Mouse (Mus musculus) hindbrain, embryonic 15.5 days (tissue): Measurements from ENCODE around the gene Vti1a. TPM values are rescaled to one million over a fixed set of nuclear protein-coding genes. Genes with fewer than 3 reads are reported as not detected.

Source experiments
- ATAC-seq: fragments of 200-750 bp; cut with Nextera tagmentation; 2 replicates; pipeline ENCODE4 v1.8.0; 2017; ENCODE audit warnings: low read depth, moderate number of reproducible peaks, moderate TSS enrichment; ENCODE audit not compliant: low FRiP score
- H3K27ac ChIP-seq: fragments of 300-500 bp; sonication (generic); replicated peaks from 2 replicates; pipeline ENCODE4 v1.5.1; 2015; ENCODE audit warnings: mild to moderate bottlenecking, inconsistent platforms
- H3K27me3 ChIP-seq: fragments of 300-500 bp; sonication (generic); 2 replicates; pipeline ENCODE4 v1.6.1; 2015; ENCODE audit warnings: control low read depth, inconsistent platforms
- H3K36me3 ChIP-seq: fragments of 300-500 bp; sonication (generic); 2 replicates; pipeline ENCODE4 v1.6.1; 2015; ENCODE audit warnings: control low read depth, inconsistent platforms
- H3K4me1 ChIP-seq: fragments of 300-500 bp; sonication (generic); replicated peaks from 2 replicates; pipeline ENCODE4 v1.6.1; 2015; ENCODE audit warnings: control low read depth, inconsistent platforms
- H3K4me2 ChIP-seq: fragments of 300-500 bp; sonication (generic); 2 replicates; pipeline ENCODE4 v1.6.1; 2015; ENCODE audit warnings: moderate library complexity, mild to moderate bottlenecking, inconsistent platforms
- H3K4me3 ChIP-seq: fragments of 300-500 bp; sonication (generic); 2 replicates; pipeline ENCODE4 v1.5.1; 2015; ENCODE audit warnings: mild to moderate bottlenecking, inconsistent platforms
- H3K9ac ChIP-seq: fragments of 300-500 bp; sonication (generic); 2 replicates; pipeline ENCODE4 v1.6.1; 2015; ENCODE audit warnings: inconsistent platforms
- H3K9me3 ChIP-seq: fragments of 300-500 bp; sonication (generic); 2 replicates; pipeline ENCODE4 v1.6.1; 2016; ENCODE audit warnings: control low read depth, inconsistent platforms
- WGBS: fragments of 180-500 bp; shearing (Covaris S2); methylation state at CpG from one replicate; pipeline ENCODE4 v1.1.7; 2015; 5-methylcytosine and 5-hydroxymethylcytosine counted together
- polyA plus RNA-seq: library from polyadenylated mRNA; unstranded; fragments of >200 nt; fragmentation: Nextera tagmentation; extraction: Ambion mirVana; gene quantifications from 2 replicates; pipeline ENCODE4 v1.2.1, GENCODE M21; 2015

The Vti1a gene
- polyA plus RNA-seq, 1 experiment from 2014 or later, result 35.6 TPM

GRCm38 (mm10) chr19:55316901-55317300 lies 806 bp downstream of the Vti1a start:
- peak overlapping the region; percentile 87 for H3K4me2 ChIP-seq
- H3K4me1 ChIP-seq, result peaks cover 35% of the 10 kb centered on the region
- ATAC-seq, result no peak
- H3K9ac ChIP-seq, result no peak overlapping the region
- H3K9me3 ChIP-seq, result no peaks in the 10 kb centered on the region
- H3K27ac ChIP-seq, result no peak overlapping the region
- H3K4me3 ChIP-seq, result peak overlapping the region; percentile 62
- WGBS, result 63% methylated on average over 10 of the region's 10 CpGs
- peaks cover 2% of the 10 kb centered on the region; the same call in 1 of the 2 replicates for H3K36me3 ChIP-seq
- no peaks in the 10 kb centered on the region for H3K27me3 ChIP-seq

DNA sequence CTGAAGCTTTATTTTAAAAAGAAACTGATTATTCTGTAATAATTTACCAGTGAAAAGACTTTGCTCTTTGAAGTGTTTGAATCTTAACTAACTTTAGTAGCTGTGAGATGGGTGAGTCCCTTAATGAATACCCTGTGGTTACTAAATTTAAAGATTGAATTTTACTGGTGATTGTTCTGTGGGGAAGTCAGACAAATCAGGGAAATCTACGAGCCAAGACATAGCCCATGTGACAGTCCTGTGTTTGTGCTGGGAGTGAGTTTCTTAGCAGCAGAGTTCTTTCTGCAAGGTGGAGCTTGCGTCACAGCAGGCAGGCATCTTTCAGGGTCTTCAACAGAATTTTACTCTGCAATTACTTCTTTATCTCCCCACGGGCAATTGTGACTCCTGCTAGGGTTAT lies 2.9 kb downstream of the Vti1a start:
- ATAC-seq, result no peak
- 81% methylated on average over 3 of the region's 3 CpGs for WGBS
- Histone ChIP-seq H3K27me3 (no peaks in the 10 kb centered on the region), H3K36me3 (peaks cover 10% of the 10 kb centered on the region; the same call in 1 of the 2 replicates), H3K4me2 (no peak overlapping the region), H3K9me3 (no peaks in the 10 kb centered on the region), H3K9ac (no peak overlapping the region), H3K4me3 (no peak overlapping the region), H3K27ac (no peak overlapping the region), H3K4me1 (peaks cover 25% of the 10 kb centered on the region)

DNA sequence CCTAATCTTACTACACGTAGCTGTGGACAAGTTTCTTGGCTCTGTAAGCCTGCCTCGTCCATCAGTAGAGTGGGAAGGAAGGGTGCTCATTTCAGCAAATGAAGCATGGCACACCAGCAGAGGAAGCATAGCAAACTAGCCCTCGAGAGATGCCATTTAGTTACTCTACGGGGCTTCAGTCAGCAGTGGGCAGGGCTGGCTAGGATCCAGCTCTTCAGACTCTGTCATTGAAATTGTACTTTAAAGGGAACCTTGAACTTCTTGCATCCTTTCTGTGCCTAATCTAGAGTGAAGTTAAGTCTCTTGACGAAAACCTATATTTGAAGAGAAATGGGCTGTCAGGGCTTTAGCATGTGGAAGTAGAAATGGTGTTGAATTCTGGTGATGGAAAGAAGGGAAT lies 3.4 kb downstream of the Vti1a start:
- H3K4me3 ChIP-seq, result no peak overlapping the region
- no peak for ATAC-seq
- H3K4me2 ChIP-seq, result no peak overlapping the region
- H3K36me3 ChIP-seq, result peaks cover 10% of the 10 kb centered on the region; the same call in 1 of the 2 replicates
- WGBS, result 67% methylated on average over 5 of the region's 5 CpGs
- no peak overlapping the region for H3K9ac ChIP-seq
- peaks cover 20% of the 10 kb centered on the region for H3K4me1 ChIP-seq
- H3K27ac ChIP-seq, result no peak overlapping the region
- H3K27me3 ChIP-seq, result no peaks in the 10 kb centered on the region
- no peaks in the 10 kb centered on the region for H3K9me3 ChIP-seq

- Histone ChIP-seq H3K4me1 (peaks cover 4% of the 10 kb centered on the region; the same call in 1 of the 2 replicates), H3K4me3 (no peak overlapping the region), H3K27me3 (no peaks in the 10 kb centered on the region), H3K9ac (no peak overlapping the region), H3K36me3 (peaks cover 10% of the 10 kb centered on the region; the same call in 1 of the 2 replicates), H3K9me3 (no peaks in the 10 kb centered on the region), H3K27ac (no peak overlapping the region), H3K4me2 (no peak overlapping the region)
- WGBS, result 96% methylated on average over 8 of the region's 8 CpGs
- ATAC-seq, result no peak
These were observed 6.5 kb downstream of the Vti1a start for GRCm38 (mm10) chr19:55322604-55323003.

GRCm38 (mm10) chr19:55327510-55327909 lies 11.4 kb downstream of the Vti1a start:
- no peak overlapping the region for H3K9ac ChIP-seq
- WGBS, result 87% methylated on average over 4 of the region's 4 CpGs

DNA sequence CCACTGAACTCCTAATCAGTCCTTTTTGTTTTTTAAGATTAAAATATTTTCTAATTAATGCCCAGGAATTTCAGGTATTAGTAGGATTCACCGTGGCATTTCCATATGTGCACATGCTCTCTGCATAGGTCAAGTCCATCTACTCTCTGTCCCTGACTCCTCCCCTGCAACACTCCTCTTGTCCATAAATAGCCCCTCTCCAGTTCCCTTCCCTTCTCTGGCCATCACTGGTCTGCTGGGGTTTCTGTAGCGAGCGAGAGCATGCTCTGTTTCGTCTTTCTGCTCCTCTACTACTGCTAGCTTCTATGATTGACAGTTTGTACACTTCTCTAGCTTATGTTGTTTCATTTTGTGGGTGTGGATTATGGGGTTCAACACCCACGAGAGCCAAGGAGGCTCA lies 15.7 kb downstream of the Vti1a start:
- no peak for ATAC-seq
- Histone ChIP-seq H3K27ac (no peak overlapping the region), H3K27me3 (no peaks in the 10 kb centered on the region), H3K9me3 (no peaks in the 10 kb centered on the region), H3K4me1 (no peaks in the 10 kb centered on the region), H3K4me3 (no peak overlapping the region), H3K4me2 (no peak overlapping the region), H3K9ac (no peak overlapping the region), H3K36me3 (peaks cover 14% of the 10 kb centered on the region)
- 95% methylated on average over 5 of the region's 5 CpGs for WGBS

More at GRCm38 (mm10) chr19:55327510-55327909, 11.4 kb downstream of the Vti1a start:
- Histone ChIP-seq H3K27me3 (no peaks in the 10 kb centered on the region), H3K4me3 (no peak overlapping the region), H3K9me3 (no peaks in the 10 kb centered on the region), H3K4me1 (no peaks in the 10 kb centered on the region), H3K4me2 (no peak overlapping the region), H3K27ac (no peak overlapping the region), H3K36me3 (peaks cover 25% of the 10 kb centered on the region)
- ATAC-seq, result no peak

DNA sequence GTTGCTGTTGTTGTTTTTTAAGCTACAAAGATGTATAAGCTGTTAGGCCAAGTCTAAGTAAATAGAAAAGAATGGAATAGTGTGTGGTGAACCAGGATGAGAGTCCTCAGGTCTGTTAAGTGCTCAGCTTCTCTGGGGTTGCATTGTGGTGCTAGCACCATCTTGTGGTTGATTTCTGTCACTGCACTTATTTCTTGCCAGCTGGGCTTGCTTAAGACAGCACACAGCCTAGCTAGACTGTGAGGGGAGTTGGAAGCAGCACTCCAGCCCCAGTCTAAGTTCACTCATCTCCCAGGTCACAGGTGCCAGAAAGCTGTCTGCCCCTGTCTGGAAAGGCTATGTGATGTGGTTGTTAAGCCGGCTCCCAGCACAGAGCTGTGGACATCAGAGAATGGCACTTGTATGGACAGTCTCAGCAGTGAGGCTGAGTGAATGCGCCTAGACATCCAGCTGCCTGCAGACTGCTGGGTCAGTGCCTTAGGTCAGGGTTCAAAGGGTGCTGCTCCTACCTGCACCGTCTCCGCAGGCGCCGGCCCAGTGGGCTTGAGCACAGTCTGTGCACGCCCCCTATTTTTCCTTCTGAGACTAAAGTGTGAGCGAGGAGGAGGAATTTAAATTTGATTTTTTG lies 16.7 kb downstream of the Vti1a start:
- WGBS, result 91% methylated on average over 8 of the region's 8 CpGs
- Histone ChIP-seq H3K27me3 (no peaks in the 10 kb centered on the region), H3K4me3 (no peak overlapping the region), H3K4me1 (no peaks in the 10 kb centered on the region), H3K36me3 (peaks cover 14% of the 10 kb centered on the region), H3K4me2 (no peak overlapping the region), H3K27ac (no peak overlapping the region), H3K9me3 (no peaks in the 10 kb centered on the region), H3K9ac (no peak overlapping the region)
- peak; percentile 76; the same call in 1 of the 2 replicates for ATAC-seq

DNA sequence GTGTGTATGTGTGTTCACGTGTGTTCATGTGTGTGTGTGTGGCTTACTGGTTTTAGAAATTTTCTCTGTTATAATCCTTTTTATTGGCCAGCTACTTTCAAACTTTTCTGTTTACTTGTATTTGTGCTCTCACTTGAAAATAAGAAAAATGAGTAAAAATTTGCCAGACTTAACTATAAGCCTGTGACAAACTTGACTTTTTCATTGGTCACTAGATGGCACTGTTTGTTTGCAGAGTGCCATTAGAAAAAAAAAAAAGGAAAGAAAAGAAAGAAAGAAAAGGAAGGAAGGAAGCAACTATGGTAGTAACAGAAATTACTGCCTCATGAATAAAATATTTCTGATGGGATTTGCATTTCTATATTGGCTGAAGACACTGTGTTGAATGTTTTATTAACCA lies 19.8 kb downstream of the Vti1a start:
- Histone ChIP-seq H3K36me3 (peaks cover 4% of the 10 kb centered on the region; the same call in 1 of the 2 replicates), H3K4me1 (no peaks in the 10 kb centered on the region), H3K27me3 (no peaks in the 10 kb centered on the region), H3K9ac (no peak overlapping the region), H3K27ac (no peak overlapping the region), H3K4me3 (no peak overlapping the region), H3K9me3 (no peaks in the 10 kb centered on the region), H3K4me2 (no peak overlapping the region)
- no peak for ATAC-seq
- WGBS, result 97% methylated on average over 1 of the region's 1 CpGs

GRCm38 (mm10) chr19:55336441-55336840 lies 20.3 kb downstream of the Vti1a start:
- Histone ChIP-seq H3K4me2 (no peak overlapping the region), H3K27ac (no peak overlapping the region), H3K27me3 (no peaks in the 10 kb centered on the region), H3K9me3 (no peaks in the 10 kb centered on the region), H3K36me3 (0 out of 2 replicates have a peak, but pooled peaks cover 4% of the 10 kb centered on the region), H3K9ac (no peak overlapping the region), H3K4me1 (no peaks in the 10 kb centered on the region), H3K4me3 (no peak overlapping the region)
- 85% methylated on average over 12 of the region's 12 CpGs for WGBS
- ATAC-seq, result no peak

GRCm38 (mm10) chr19:55337066-55337465 lies 21.0 kb downstream of the Vti1a start:
- Histone ChIP-seq H3K4me3 (no peak overlapping the region), H3K27ac (no peak overlapping the region), H3K4me2 (no peak overlapping the region), H3K36me3 (no peaks in the 10 kb centered on the region), H3K27me3 (no peaks in the 10 kb centered on the region), H3K9ac (no peak overlapping the region), H3K9me3 (no peaks in the 10 kb centered on the region), H3K4me1 (no peaks in the 10 kb centered on the region)
- WGBS, result 79% methylated on average over 9 of the region's 9 CpGs
- ATAC-seq, result no peak

DNA sequence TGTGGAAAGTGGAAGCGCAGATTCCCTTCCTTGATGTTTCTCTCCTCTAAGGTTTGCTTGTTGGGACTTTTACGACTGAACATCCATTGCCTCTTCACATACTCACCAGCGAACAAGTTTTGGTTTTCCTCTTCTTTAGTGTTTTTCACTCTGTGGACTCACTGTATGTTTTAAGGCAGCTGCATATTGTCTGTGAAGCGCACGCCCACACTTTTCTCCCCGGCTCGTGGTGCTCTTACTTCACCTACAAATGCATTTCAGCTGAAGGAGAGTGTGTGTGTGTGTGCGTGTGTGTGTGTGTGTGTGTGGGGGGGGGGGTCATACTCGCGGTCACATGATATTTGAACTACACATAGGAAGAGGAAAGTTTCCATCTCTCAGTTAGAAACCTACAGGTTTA lies 21.6 kb downstream of the Vti1a start:
- Histone ChIP-seq H3K4me2 (no peak overlapping the region), H3K4me3 (no peak overlapping the region), H3K36me3 (no peaks in the 10 kb centered on the region), H3K27me3 (no peaks in the 10 kb centered on the region), H3K9me3 (no peaks in the 10 kb centered on the region), H3K4me1 (no peaks in the 10 kb centered on the region), H3K9ac (no peak overlapping the region), H3K27ac (no peak overlapping the region)
- no peak for ATAC-seq
- 94% methylated on average over 10 of the region's 10 CpGs for WGBS

GRCm38 (mm10) chr19:55340521-55340920 lies 24.4 kb downstream of the Vti1a start:
- no peaks in the 10 kb centered on the region for H3K27me3 ChIP-seq
- no peaks in the 10 kb centered on the region for H3K36me3 ChIP-seq
- WGBS, result 77% methylated on average over 6 of the region's 6 CpGs
- H3K4me3 ChIP-seq, result no peak overlapping the region
- H3K4me2 ChIP-seq, result no peak overlapping the region
- H3K4me1 ChIP-seq, result no peaks in the 10 kb centered on the region
- no peak overlapping the region for H3K9ac ChIP-seq
- H3K27ac ChIP-seq, result no peak overlapping the region
- ATAC-seq, result no peak
- no peaks in the 10 kb centered on the region for H3K9me3 ChIP-seq

GRCm38 (mm10) chr19:55341377-55341776 lies 25.3 kb downstream of the Vti1a start:
- Histone ChIP-seq H3K4me2 (no peak overlapping the region), H3K9me3 (no peaks in the 10 kb centered on the region), H3K27ac (no peak overlapping the region), H3K4me3 (no peak overlapping the region), H3K36me3 (no peaks in the 10 kb centered on the region), H3K27me3 (no peaks in the 10 kb centered on the region), H3K4me1 (no peaks in the 10 kb centered on the region), H3K9ac (no peak overlapping the region)
- 69% methylated on average over 3 of the region's 3 CpGs for WGBS
- ATAC-seq, result no peak
